Mouse (Mus musculus) heart, postnatal 0 days (tissue): ENCODE results near the gene Xrcc1. TPM values are rescaled to one million over a fixed set of nuclear protein-coding genes. Genes with fewer than 3 reads are reported as not detected.

Source experiments
- ATAC-seq: fragments of 200-750 bp; cut with Nextera tagmentation; 2 replicates; pipeline ENCODE4 v1.8.0; 2017; ENCODE audit warnings: low read depth, moderate number of reproducible peaks, moderate library complexity; ENCODE audit not compliant: insufficient read depth
- DNase-seq: peaks from one replicate; pipeline ENCODE4 v3.0.0-alpha.2; 2016; ENCODE audit warnings: low spot score
- H3K27ac ChIP-seq: fragments of 300-500 bp; sonication (generic); 2 replicates; pipeline ENCODE4 v1.5.1; 2014; ENCODE audit warnings: low read depth, mild to moderate bottlenecking
- H3K27me3 ChIP-seq: fragments of 300-500 bp; sonication (generic); 2 replicates; pipeline ENCODE4 v1.6.1; 2014; ENCODE audit warnings: low read length, mixed read lengths; ENCODE audit not compliant: control insufficient read depth, insufficient read depth
- H3K36me3 ChIP-seq: fragments of 300-500 bp; sonication (generic); replicated peaks from 2 replicates; pipeline ENCODE4 v1.6.1; 2014; ENCODE audit warnings: low read length, mixed read lengths; ENCODE audit not compliant: control insufficient read depth, insufficient read depth
- H3K4me1 ChIP-seq: fragments of 300-500 bp; sonication (generic); 2 replicates; pipeline ENCODE4 v1.6.1; 2014; ENCODE audit warnings: antibody characterized with exemption; ENCODE audit not compliant: control insufficient read depth, insufficient read depth
- H3K4me2 ChIP-seq: fragments of 300-500 bp; sonication (generic); 2 replicates; pipeline ENCODE4 v1.6.1; 2014; ENCODE audit warnings: low read depth, mild to moderate bottlenecking, low read length, moderate library complexity
- H3K4me3 ChIP-seq: fragments of 300-500 bp; sonication (generic); 2 replicates; pipeline ENCODE4 v1.5.1; 2014; ENCODE audit warnings: low read depth, low read length
- H3K9ac ChIP-seq: fragments of 300-500 bp; sonication (generic); replicated peaks from 2 replicates; pipeline ENCODE4 v1.6.1; 2014; ENCODE audit warnings: low read depth, low read length, mixed read lengths
- H3K9me3 ChIP-seq: fragments of 300-500 bp; sonication (generic); replicated peaks from 2 replicates; pipeline ENCODE4 v1.6.1; 2016; ENCODE audit warnings: low read length; ENCODE audit not compliant: control insufficient read depth
- CTCF ChIP-seq: IDR thresholded peaks from 2 replicates; pipeline ENCODE4 v1.5.1; 2016; ENCODE audit warnings: antibody characterized with exemption, control low read depth, low read depth
- EP300 ChIP-seq: IDR thresholded peaks from 2 replicates; pipeline ENCODE4 v1.6.1; 2016; ENCODE audit warnings: antibody characterized with exemption, low read depth
- WGBS: fragments of 180-500 bp; shearing (Covaris S2); extraction: QIAGEN DNeasy Blood & Tissue Kit; methylation state at CpG from one replicate; pipeline ENCODE4 v1.1.7; 2014; 5-methylcytosine and 5-hydroxymethylcytosine counted together
- polyA plus RNA-seq: library from polyadenylated mRNA; unstranded; fragments of >200 nt; fragmentation: Nextera tagmentation; extraction: Ambion mirVana; gene quantifications from 2 replicates; pipeline ENCODE4 v1.2.1, GENCODE M21; 2015
- total RNA-seq: library from RNA; depleted of rRNA; stranded (reverse); fragments of >200 nt; gene quantifications from 2 replicates; pipeline ENCODE4 v1.2.3, GENCODE M21; 2014; ENCODE audit warnings: low replicate concordance

Gene Xrcc1
- total and polyA plus RNA-seq, 2 experiments from 2014 or later: 31.1 to 46.1 TPM

GRCm38 (mm10) chr7:24522805-24523204, 23.3 kb upstream of the Xrcc1 start:
- H3K27me3 ChIP-seq: no peaks in the 10 kb centered on the region
- no peaks in the 10 kb centered on the region for H3K9me3 ChIP-seq
- WGBS: 45% methylated on average over 5 of the region's 5 CpGs
- ATAC-seq: no peak
- TF ChIP-seq CTCF: no peak
- TF ChIP-seq EP300: no peak
- H3K36me3 ChIP-seq: no peaks in the 10 kb centered on the region
- no peak overlapping the region for H3K9ac ChIP-seq
- no peak overlapping the region for H3K4me3 ChIP-seq
- H3K4me2 ChIP-seq: no peak overlapping the region
- H3K4me1 ChIP-seq: no peaks in the 10 kb centered on the region
- no peak overlapping the region for H3K27ac ChIP-seq
- no peak for DNase-seq

GRCm38 (mm10) chr7:24523723-24524122, 22.4 kb upstream of the Xrcc1 start:
- DNase-seq: no peak
- WGBS: 73% methylated on average over 6 of the region's 6 CpGs

GRCm38 (mm10) chr7:24524978-24525377, 21.1 kb upstream of the Xrcc1 start:
- Histone ChIP-seq H3K27me3 (no peaks in the 10 kb centered on the region), H3K4me1 (peaks cover 7% of the 10 kb centered on the region), H3K36me3 (no peaks in the 10 kb centered on the region), H3K4me3 (no peak overlapping the region), H3K4me2 (no peak overlapping the region), H3K9ac (no peak overlapping the region), H3K27ac (no peak overlapping the region), H3K9me3 (no peaks in the 10 kb centered on the region)
- no peak for DNase-seq
- ATAC-seq: no peak
- no peak for TF ChIP-seq EP300
- TF ChIP-seq CTCF: no peak
- 73% methylated on average over 6 of the region's 6 CpGs for WGBS

More at GRCm38 (mm10) chr7:24523723-24524122, 22.4 kb upstream of the Xrcc1 start:
- Histone ChIP-seq H3K9me3 (no peaks in the 10 kb centered on the region), H3K27me3 (no peaks in the 10 kb centered on the region), H3K4me2 (no peak overlapping the region), H3K27ac (no peak overlapping the region), H3K36me3 (no peaks in the 10 kb centered on the region), H3K4me3 (no peak overlapping the region), H3K9ac (no peak overlapping the region), H3K4me1 (no peaks in the 10 kb centered on the region)
- ATAC-seq: no peak
- no peak for TF ChIP-seq CTCF
- no peak for TF ChIP-seq EP300

- Histone ChIP-seq H3K4me1 (peaks cover 7% of the 10 kb centered on the region), H3K9me3 (no peaks in the 10 kb centered on the region), H3K27ac (no peak overlapping the region), H3K9ac (no peak overlapping the region), H3K27me3 (no peaks in the 10 kb centered on the region), H3K4me2 (no peak overlapping the region), H3K36me3 (no peaks in the 10 kb centered on the region), H3K4me3 (no peak overlapping the region)
- no peak for ATAC-seq
- no peak for DNase-seq
- WGBS: 77% methylated on average over 12 of the region's 12 CpGs
- no peak for TF ChIP-seq CTCF
- TF ChIP-seq EP300: no peak
Observed at GRCm38 (mm10) chr7:24525686-24526420, 20.2 kb upstream of the Xrcc1 start.

GRCm38 (mm10) chr7:24528861-24529260, 17.2 kb upstream of the Xrcc1 start:
- Histone ChIP-seq H3K4me1 (peaks cover 10% of the 10 kb centered on the region), H3K4me3 (no peak overlapping the region), H3K27ac (no peak overlapping the region), H3K4me2 (no peak overlapping the region), H3K27me3 (no peaks in the 10 kb centered on the region), H3K9me3 (no peaks in the 10 kb centered on the region), H3K36me3 (peaks cover 10% of the 10 kb centered on the region), H3K9ac (no peak overlapping the region)
- WGBS: 74% methylated on average over 11 of the region's 11 CpGs
- TF ChIP-seq EP300 (no peak), CTCF (no peak)
- ATAC-seq (no peak), DNase-seq (no peak)

- Histone ChIP-seq H3K4me2 (peak overlapping the region; percentile 95), H3K4me1 (peaks cover 10% of the 10 kb centered on the region), H3K27me3 (no peaks in the 10 kb centered on the region), H3K36me3 (peaks cover 17% of the 10 kb centered on the region), H3K27ac (peak overlapping the region; percentile 96), H3K4me3 (peak overlapping the region; percentile 71), H3K9ac (peak overlapping the region; percentile 78), H3K9me3 (no peaks in the 10 kb centered on the region)
- 57% methylated on average over 11 of the region's 11 CpGs for WGBS
- DNase-seq: no peak
- ATAC-seq: no peak
- no peak for TF ChIP-seq EP300
- no peak for TF ChIP-seq CTCF
Observed at GRCm38 (mm10) chr7:24529580-24529979, 16.5 kb upstream of the Xrcc1 start.
